Mouse (Mus musculus): Measurements from ENCODE around the gene Elp5. TPM values are rescaled to one million over a fixed set of nuclear protein-coding genes. Genes with fewer than 3 reads are reported as not detected.

The Elp5 gene
- polyA plus RNA-seq, 1 experiment from 2014 or later = 112 TPM

DNA sequence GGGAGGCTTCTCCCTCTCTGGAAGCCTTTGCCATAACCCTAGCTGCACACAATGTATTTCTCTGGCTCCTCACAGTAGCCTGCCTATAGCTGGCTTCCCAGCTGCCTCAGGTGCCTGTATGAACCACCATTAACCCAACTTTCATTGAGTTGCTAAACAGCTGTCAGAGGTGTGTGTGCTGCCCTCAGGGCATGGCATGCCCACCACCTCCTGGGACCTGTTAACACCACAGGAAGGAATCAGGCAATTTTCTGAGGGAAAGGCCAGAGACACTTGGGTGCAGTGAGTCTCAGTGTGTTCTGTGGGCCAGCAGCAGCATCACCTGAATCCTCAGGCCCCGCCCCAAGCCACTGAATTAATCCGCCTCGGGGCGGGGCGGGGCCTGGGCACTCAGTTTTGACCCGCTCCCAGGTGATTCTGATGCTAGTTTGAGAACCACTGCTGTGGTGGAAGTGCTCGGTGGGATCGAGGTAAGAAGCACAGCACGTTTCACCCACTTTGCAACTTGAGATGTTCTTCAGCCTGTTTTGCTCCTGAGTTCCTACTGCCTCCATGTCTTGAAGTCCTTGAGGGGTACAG is 43.8 kb downstream of the Elp5 start:
- ATAC-seq (ENCODE audit: insufficient number of reproducible peaks, low FRiP score, low TSS enrichment, low read depth) = no peak
- Histone ChIP-seq H3K27ac (replicated peaks) (no peak overlapping the region), H3K27me3 (peaks cover 13% of the 10 kb centered on the region; the same call in 1 of the 2 replicates), H3K9ac (no peak overlapping the region), H3K36me3 (peaks cover 7% of the 10 kb centered on the region), H3K9me3 (replicated peaks) (no peaks in the 10 kb centered on the region), H3K4me2 (replicated peaks) (no peak overlapping the region), H3K4me1 (peaks cover 45% of the 10 kb centered on the region), H3K4me3 (replicated peaks) (no peak overlapping the region)
- WGBS = 25% methylated on average over 9 of the region's 9 CpGs

DNA sequence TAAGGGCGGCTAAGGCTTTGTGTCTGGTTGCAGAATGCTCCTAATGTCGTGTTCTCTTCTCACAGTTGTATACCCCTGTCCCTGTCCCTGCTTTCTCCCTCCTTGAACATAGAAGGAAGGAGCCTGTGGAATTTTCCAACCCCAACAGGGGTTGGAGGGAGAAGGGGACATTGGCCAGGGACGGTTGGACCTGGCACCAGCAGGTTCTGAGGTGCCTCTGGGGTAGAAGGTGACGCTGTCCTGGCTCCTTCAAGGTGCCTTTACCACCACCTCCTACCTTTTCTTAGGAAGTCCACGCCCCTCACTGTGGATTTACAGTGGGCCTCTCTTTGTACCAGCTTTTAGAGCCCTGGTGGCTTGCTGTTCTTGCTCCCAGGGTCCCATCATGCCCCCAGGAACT is 44.5 kb downstream of the Elp5 start:
- no peaks in the 10 kb centered on the region for H3K9me3 ChIP-seq (replicated peaks)
- no peak overlapping the region for H3K9ac ChIP-seq
- peaks cover 45% of the 10 kb centered on the region for H3K4me1 ChIP-seq
- H3K4me2 ChIP-seq (replicated peaks) = no peak overlapping the region
- WGBS = 74% methylated on average over 5 of the region's 5 CpGs
- no peak overlapping the region for H3K4me3 ChIP-seq (replicated peaks)
- peaks cover under 1% of the 10 kb centered on the region for H3K36me3 ChIP-seq
- H3K27ac ChIP-seq (replicated peaks) = no peak overlapping the region
- ATAC-seq (ENCODE audit: insufficient number of reproducible peaks, low FRiP score, low TSS enrichment, low read depth) = no peak
- peaks cover 13% of the 10 kb centered on the region; the same call in 1 of the 2 replicates for H3K27me3 ChIP-seq

DNA sequence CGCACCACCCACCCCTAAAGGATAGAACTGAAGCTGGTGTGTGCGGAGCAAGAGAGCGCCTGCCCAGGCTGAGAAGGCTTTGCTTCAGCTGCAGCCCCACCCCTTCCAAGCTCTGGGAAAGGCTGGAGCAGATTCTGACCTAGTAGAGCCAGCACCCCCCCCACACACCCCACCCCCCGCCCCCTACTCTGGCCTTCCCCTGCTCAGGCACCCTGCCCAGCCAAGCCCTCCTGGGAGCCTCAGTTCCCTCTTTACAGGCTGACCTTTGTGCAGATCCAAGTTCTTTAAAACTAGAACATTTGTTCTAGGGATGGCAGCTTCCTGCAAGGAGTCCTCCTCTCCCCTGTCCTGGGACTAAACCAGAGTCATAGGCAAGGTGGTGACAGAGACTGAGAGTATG is 44.9 kb downstream of the Elp5 start:
- H3K4me3 ChIP-seq (replicated peaks) = no peak overlapping the region
- no peaks in the 10 kb centered on the region; the same call in 1 of the 2 replicates for H3K36me3 ChIP-seq
- no peaks in the 10 kb centered on the region for H3K9me3 ChIP-seq (replicated peaks)
- 0 out of 2 replicates have a peak overlapping the region, but pooled peaks have one; percentile 4 for H3K9ac ChIP-seq
- no peak overlapping the region for H3K4me2 ChIP-seq (replicated peaks)
- peaks cover 13% of the 10 kb centered on the region; the same call in 1 of the 2 replicates for H3K27me3 ChIP-seq
- peaks cover 45% of the 10 kb centered on the region for H3K4me1 ChIP-seq
- WGBS = 14% methylated on average over 4 of the region's 4 CpGs
- 0 out of 2 replicates have a peak overlapping the region, but pooled peaks have one; percentile 28 for H3K27ac ChIP-seq (replicated peaks)
- no peak for ATAC-seq (ENCODE audit: insufficient number of reproducible peaks, low FRiP score, low TSS enrichment, low read depth)

DNA sequence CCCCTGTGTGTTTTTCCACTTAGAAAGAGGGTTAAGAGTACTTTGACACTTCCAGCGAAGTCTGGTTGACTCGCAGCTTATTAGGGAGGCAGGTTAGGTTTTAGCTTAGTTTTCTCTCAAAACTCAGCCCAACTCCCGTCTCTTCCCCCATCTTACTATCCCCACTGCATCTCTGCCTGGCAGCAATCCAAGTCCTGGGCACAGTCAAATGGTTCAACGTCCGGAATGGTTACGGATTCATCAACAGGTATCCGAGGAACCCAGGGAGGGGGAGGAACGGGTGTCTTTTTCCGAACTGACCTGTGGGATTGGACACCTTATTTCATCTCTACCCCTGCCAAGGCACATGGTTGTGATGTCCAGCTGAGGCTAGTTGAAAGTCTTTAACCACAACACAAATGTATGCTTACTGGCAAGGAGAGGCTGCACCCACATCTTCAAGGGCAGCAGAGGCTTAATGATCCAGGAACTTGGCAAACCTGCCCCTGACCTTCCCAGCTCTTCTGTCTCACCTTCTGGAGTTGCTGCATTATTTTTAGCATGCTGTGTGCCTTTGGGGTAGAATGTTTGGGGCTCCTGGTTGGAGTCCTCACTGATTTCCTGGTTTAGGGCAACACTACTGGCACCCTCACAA is 45.5 kb downstream of the Elp5 start:
- Histone ChIP-seq H3K4me2 (replicated peaks) (peak overlapping the region; percentile 100), H3K27me3 (peaks cover 13% of the 10 kb centered on the region; the same call in 1 of the 2 replicates), H3K4me1 (peaks cover 45% of the 10 kb centered on the region), H3K9ac (0 out of 2 replicates have a peak overlapping the region, but pooled peaks have one; percentile 4), H3K27ac (replicated peaks) (peak overlapping the region; percentile 28; the same call in 1 of the 2 replicates), H3K36me3 (no peaks in the 10 kb centered on the region), H3K4me3 (replicated peaks) (peak overlapping the region; percentile 58), H3K9me3 (replicated peaks) (no peaks in the 10 kb centered on the region)
- WGBS = 27% methylated on average over 9 of the region's 9 CpGs
- ATAC-seq (ENCODE audit: insufficient number of reproducible peaks, low FRiP score, low TSS enrichment, low read depth) = no peak

DNA sequence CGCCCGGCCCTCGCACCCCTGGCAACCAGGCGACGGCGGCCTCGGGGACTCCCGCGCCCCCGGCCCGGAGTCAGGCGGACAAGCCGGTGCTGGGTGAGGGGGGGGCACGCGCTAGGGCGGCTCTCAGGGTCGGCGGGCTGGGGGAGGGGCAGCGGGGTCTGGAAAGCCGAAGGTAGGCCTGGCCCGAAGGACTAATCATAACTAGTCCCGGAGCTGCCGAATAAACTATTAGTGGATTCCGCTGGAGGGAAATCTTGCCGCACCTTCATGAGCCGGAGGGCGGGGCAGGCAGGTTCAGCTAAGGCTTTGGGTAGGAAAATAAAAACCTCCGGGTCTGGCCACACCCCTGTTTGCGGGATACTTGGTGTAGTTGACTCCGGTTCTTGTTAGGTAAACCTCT is 46.2 kb downstream of the Elp5 start:
- Histone ChIP-seq H3K9ac (peak overlapping the region; percentile 50), H3K9me3 (replicated peaks) (no peaks in the 10 kb centered on the region), H3K4me2 (replicated peaks) (peak overlapping the region; percentile 100), H3K4me1 (peaks cover 45% of the 10 kb centered on the region), H3K4me3 (replicated peaks) (peak overlapping the region; percentile 58), H3K27me3 (peaks cover 13% of the 10 kb centered on the region; the same call in 1 of the 2 replicates), H3K27ac (replicated peaks) (no peak overlapping the region), H3K36me3 (no peaks in the 10 kb centered on the region)
- no peak for ATAC-seq (ENCODE audit: insufficient number of reproducible peaks, low FRiP score, low TSS enrichment, low read depth)
- WGBS = 2% methylated on average over 28 of the region's 30 CpGs

DNA sequence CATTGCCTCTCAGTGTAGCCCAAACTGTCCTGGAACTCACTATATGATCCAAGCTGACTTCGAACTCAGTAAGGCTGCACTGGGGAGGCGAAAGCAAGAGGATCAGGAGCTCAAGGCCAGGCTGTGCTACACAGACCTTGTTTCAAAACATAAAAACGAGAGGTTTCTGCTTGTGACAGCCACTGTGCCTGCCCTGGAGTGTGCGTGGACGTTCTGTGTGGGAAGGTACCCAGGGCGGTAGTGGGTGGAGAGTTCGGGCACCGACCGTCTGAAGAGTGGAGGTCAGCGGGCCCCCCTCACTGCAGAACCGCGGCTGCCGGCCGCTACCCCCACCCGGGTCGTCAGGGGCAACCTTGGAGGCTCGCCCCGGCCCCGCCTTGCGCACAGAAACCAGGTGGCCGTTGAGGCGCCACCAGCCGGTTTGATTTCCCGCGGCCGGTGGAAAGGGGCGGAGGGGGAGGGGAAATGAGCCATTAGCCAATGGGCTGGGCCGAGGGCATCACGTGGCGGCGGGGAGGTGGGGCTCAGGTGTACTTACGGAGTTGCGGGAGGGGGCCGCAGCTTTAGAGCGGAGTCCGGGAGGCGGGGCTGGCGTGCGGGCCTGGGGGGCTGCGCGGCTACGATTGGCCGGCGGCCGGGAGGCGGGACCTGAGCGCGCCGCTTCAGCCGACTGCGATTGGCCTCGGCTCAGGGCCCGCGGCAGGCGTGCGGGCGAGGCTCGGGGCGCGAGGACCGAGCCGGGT is 47.0 kb downstream of the Elp5 start, which contains the start of gene Ybx2:
Gene Ybx2, plus strand, starts transcription at position 660 of the 743 bp plus-strand sequence.
- Histone ChIP-seq H3K27ac (replicated peaks) (no peak within 1 kb of the TSS), H3K4me1 (peaks cover 45% of the 10 kb centered on the region), H3K4me2 (replicated peaks) (peak within 1 kb of the TSS; percentile 100), H3K9me3 (replicated peaks) (no peaks in the 10 kb centered on the region), H3K4me3 (replicated peaks) (peak within 1 kb of the TSS; percentile 58), H3K9ac (peak within 1 kb of the TSS; percentile 50), H3K36me3 (no peaks in the 10 kb centered on the region), H3K27me3 (peaks cover 13% of the 10 kb centered on the region; the same call in 1 of the 2 replicates)
- peak; percentile 83 for ATAC-seq (ENCODE audit: insufficient number of reproducible peaks, low FRiP score, low TSS enrichment, low read depth)
- WGBS = 2% methylated on average over 55 of the region's 62 CpGs

DNA sequence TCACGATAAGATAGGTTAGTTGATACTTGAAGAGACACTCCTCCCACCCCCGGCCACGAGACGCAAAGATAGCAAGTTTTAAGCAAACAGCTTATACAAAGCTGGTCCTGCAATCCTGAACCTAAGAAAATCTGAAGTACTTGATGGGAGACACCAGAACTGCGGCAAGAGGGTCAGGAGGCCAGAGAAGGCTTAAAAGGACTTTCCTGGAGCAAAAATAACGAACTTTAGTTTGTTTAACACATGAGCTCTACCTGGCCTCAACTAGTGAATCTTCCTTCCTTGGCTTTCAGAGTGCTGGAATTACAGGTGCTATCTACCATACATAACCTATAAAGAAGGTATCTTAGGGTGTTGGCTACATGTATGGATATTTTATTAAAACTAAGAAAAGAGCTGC is 47.6 kb downstream of the Elp5 start:
- Histone ChIP-seq H3K36me3 (no peaks in the 10 kb centered on the region), H3K9ac (no peak overlapping the region), H3K27ac (replicated peaks) (no peak overlapping the region), H3K4me3 (replicated peaks) (peak overlapping the region; percentile 58), H3K9me3 (replicated peaks) (no peaks in the 10 kb centered on the region), H3K27me3 (peaks cover 13% of the 10 kb centered on the region; the same call in 1 of the 2 replicates), H3K4me2 (replicated peaks) (peak overlapping the region; percentile 44; the same call in 1 of the 2 replicates), H3K4me1 (peaks cover 45% of the 10 kb centered on the region)
- 16% methylated on average over 6 of the region's 6 CpGs for WGBS
- ATAC-seq (ENCODE audit: insufficient number of reproducible peaks, low FRiP score, low TSS enrichment, low read depth) = no peak

DNA sequence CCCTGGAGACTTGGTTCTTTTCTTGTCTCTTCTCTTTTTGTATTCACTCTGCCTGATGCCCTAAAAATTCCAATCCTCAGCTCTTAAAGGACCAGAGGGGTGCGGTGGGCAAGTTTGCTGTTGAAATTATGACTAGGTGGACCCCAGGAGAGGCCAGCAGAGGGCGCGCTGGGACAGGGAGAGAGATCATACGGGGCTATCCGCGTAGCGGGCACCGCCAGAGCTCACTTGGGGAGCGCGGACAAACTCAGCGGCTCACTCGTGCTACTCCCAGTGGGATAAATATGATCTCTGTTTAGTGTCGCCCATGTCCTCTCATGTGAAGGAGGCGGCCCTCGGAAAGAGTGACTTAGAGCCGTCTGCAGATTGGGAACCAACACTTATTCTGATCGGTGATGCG is 48.1 kb downstream of the Elp5 start:
- H3K9ac ChIP-seq = no peak overlapping the region
- H3K4me2 ChIP-seq (replicated peaks) = peak overlapping the region; percentile 44
- H3K27me3 ChIP-seq = peaks cover 13% of the 10 kb centered on the region; the same call in 1 of the 2 replicates
- H3K9me3 ChIP-seq (replicated peaks) = no peaks in the 10 kb centered on the region
- peaks cover 45% of the 10 kb centered on the region for H3K4me1 ChIP-seq
- H3K27ac ChIP-seq (replicated peaks) = no peak overlapping the region
- ATAC-seq (ENCODE audit: insufficient number of reproducible peaks, low FRiP score, low TSS enrichment, low read depth) = peak; percentile 30; the same call in 1 of the 2 replicates
- peak overlapping the region; percentile 26 for H3K4me3 ChIP-seq (replicated peaks)
- H3K36me3 ChIP-seq = no peaks in the 10 kb centered on the region
- WGBS = under 1% methylated on average over 18 of the region's 18 CpGs

DNA sequence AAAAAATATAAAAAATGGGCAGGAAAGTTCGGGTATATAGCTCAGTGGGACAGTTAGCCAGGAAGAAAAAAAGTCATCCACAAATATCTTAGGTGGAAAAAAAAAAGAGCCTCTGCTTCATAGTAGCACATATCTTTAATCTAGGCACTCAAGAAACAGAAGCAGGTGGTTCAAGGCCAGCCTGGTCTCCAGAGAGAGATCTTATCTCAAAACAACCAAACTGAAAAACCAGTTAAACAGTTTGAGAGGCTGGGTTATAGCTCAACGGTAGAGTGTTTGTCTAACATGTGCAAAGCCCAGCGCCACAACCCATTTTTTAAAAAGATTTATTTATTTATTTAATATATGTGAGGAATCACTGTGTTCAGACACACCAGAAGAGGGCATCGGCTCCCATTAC is 49.3 kb downstream of the Elp5 start:
- no peak overlapping the region for H3K9ac ChIP-seq
- H3K27ac ChIP-seq (replicated peaks) = no peak overlapping the region
- peaks cover 38% of the 10 kb centered on the region for H3K4me1 ChIP-seq
- H3K9me3 ChIP-seq (replicated peaks) = no peaks in the 10 kb centered on the region
- no peaks in the 10 kb centered on the region for H3K36me3 ChIP-seq
- H3K4me3 ChIP-seq (replicated peaks) = no peak overlapping the region
- no peak for ATAC-seq (ENCODE audit: insufficient number of reproducible peaks, low FRiP score, low TSS enrichment, low read depth)
- H3K4me2 ChIP-seq (replicated peaks) = no peak overlapping the region
- peaks cover 10% of the 10 kb centered on the region; the same call in 1 of the 2 replicates for H3K27me3 ChIP-seq
- WGBS = 70% methylated on average over 4 of the region's 4 CpGs

DNA sequence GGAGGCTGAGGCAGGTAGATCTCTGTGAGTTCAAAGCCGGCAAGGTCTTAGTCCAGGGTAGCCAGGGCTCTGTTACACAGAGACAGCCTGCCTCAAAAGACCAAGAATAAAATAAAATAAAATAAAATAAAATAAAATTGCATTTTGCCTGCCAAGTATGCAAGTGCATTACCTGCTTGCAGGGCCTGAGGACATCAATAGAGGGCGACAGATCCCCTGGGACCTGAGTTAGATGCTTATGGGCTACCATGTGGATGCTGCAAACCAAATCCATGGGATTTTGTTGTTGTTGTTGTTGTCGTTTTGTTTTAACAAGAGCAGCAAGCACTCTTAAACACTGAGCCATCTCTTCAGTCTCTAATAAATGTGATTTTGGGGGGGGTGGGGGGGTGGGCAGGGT is 50.1 kb downstream of the Elp5 start:
- Histone ChIP-seq H3K4me1 (peaks cover 30% of the 10 kb centered on the region), H3K4me3 (replicated peaks) (no peak overlapping the region), H3K9me3 (replicated peaks) (no peaks in the 10 kb centered on the region), H3K9ac (no peak overlapping the region), H3K27me3 (peaks cover 6% of the 10 kb centered on the region; the same call in 1 of the 2 replicates), H3K27ac (replicated peaks) (no peak overlapping the region), H3K4me2 (replicated peaks) (no peak overlapping the region), H3K36me3 (no peaks in the 10 kb centered on the region)
- WGBS = 36% methylated on average over 3 of the region's 3 CpGs
- no peak for ATAC-seq (ENCODE audit: insufficient number of reproducible peaks, low FRiP score, low TSS enrichment, low read depth)

DNA sequence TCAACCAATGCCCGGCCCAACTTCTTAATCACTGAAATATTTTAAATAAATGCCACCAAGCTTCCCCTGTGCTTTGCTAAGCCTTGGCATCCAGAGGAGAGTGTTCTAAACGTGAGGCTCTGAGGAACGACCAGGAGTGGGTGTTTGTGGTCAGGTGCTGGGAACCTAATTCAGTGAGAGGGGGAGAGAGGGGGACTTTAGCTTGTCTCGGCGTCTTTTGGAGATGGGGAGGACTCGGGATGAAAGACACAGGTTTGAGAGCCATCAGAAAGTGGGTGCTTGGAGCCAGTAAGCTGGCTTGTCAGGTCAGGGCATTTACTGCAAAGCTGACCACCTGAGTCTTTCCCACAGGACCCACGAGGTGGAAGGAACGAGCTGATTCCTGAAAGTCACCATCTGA is 50.5 kb downstream of the Elp5 start:
- WGBS = 67% methylated on average over 8 of the region's 8 CpGs
- no peak for ATAC-seq (ENCODE audit: insufficient number of reproducible peaks, low FRiP score, low TSS enrichment, low read depth)

More for the DNA sequence above, 50.5 kb downstream of the Elp5 start:
- Histone ChIP-seq H3K4me2 (replicated peaks) (no peak overlapping the region), H3K9me3 (replicated peaks) (no peaks in the 10 kb centered on the region), H3K27me3 (peaks cover 4% of the 10 kb centered on the region; the same call in 1 of the 2 replicates), H3K9ac (no peak overlapping the region), H3K36me3 (no peaks in the 10 kb centered on the region), H3K4me3 (replicated peaks) (no peak overlapping the region), H3K4me1 (peaks cover 25% of the 10 kb centered on the region), H3K27ac (replicated peaks) (no peak overlapping the region)
